Mouse (Mus musculus): ENCODE measurements around the gene Ripply3. TPM values are rescaled to one million over a fixed set of nuclear protein-coding genes. Genes with fewer than 3 reads are reported as not detected.

Gene Ripply3
- polyA plus RNA-seq, 1 experiment from 2014 or later = 5.7 TPM

GRCm38 (mm10) chr16:94311416-94311815 lies 16.8 kb upstream of the Ripply3 start:
- H3K4me3 ChIP-seq (ENCODE audit: low read depth, low read length) = no peak overlapping the region

GRCm38 (mm10) chr16:94311931-94312330 lies 16.3 kb upstream of the Ripply3 start:
- WGBS = 83% methylated on average over 4 of the region's 4 CpGs
- Histone ChIP-seq H3K4me2 (replicated peaks; ENCODE audit: low read depth, low read length) (no peak overlapping the region), H3K27me3 (ENCODE audit: control insufficient read depth, insufficient read depth, low read length) (no peaks in the 10 kb centered on the region), H3K9ac (ENCODE audit: low read depth, low read length) (no peak overlapping the region; the same call in 1 of the 2 replicates), H3K4me1 (replicated peaks; ENCODE audit: control insufficient read depth, insufficient read depth, low read length) (no peaks in the 10 kb centered on the region), H3K4me3 (ENCODE audit: low read depth, low read length) (no peak overlapping the region), H3K9me3 (ENCODE audit: control insufficient read depth, low read length) (no peaks in the 10 kb centered on the region), H3K27ac (ENCODE audit: low read depth, low read length) (no peak overlapping the region), H3K36me3 (ENCODE audit: control insufficient read depth, insufficient read depth, low read length) (no peaks in the 10 kb centered on the region)
- DNase-seq (ENCODE audit: low spot score) (no peak), ATAC-seq (ENCODE audit: low FRiP score) (no peak)

More at GRCm38 (mm10) chr16:94311416-94311815, 16.8 kb upstream of the Ripply3 start:
- H3K27me3 ChIP-seq (ENCODE audit: control insufficient read depth, insufficient read depth, low read length) = no peaks in the 10 kb centered on the region
- no peaks in the 10 kb centered on the region for H3K36me3 ChIP-seq (ENCODE audit: control insufficient read depth, insufficient read depth, low read length)
- ATAC-seq (ENCODE audit: low FRiP score) (no peak), DNase-seq (ENCODE audit: low spot score) (no peak)
- H3K9me3 ChIP-seq (ENCODE audit: control insufficient read depth, low read length) = no peaks in the 10 kb centered on the region
- 57% methylated on average over 1 of the region's 1 CpGs for WGBS
- H3K4me2 ChIP-seq (replicated peaks; ENCODE audit: low read depth, low read length) = no peak overlapping the region
- H3K4me1 ChIP-seq (replicated peaks; ENCODE audit: control insufficient read depth, insufficient read depth, low read length) = no peaks in the 10 kb centered on the region
- H3K27ac ChIP-seq (ENCODE audit: low read depth, low read length) = no peak overlapping the region
- H3K9ac ChIP-seq (ENCODE audit: low read depth, low read length) = no peak overlapping the region; the same call in 1 of the 2 replicates

- H3K4me3 ChIP-seq (ENCODE audit: low read depth, low read length) = peak overlapping the region; percentile 44
- H3K27me3 ChIP-seq (ENCODE audit: control insufficient read depth, insufficient read depth, low read length) = no peaks in the 10 kb centered on the region
- H3K27ac ChIP-seq (ENCODE audit: low read depth, low read length) = peak overlapping the region; percentile 91
- H3K4me2 ChIP-seq (replicated peaks; ENCODE audit: low read depth, low read length) = peak overlapping the region; percentile 46
- H3K9ac ChIP-seq (ENCODE audit: low read depth, low read length) = peak overlapping the region; percentile 49
- no peaks in the 10 kb centered on the region for H3K4me1 ChIP-seq (replicated peaks; ENCODE audit: control insufficient read depth, insufficient read depth, low read length)
- no peaks in the 10 kb centered on the region for H3K36me3 ChIP-seq (ENCODE audit: control insufficient read depth, insufficient read depth, low read length)
- DNase-seq (ENCODE audit: low spot score) (peak; percentile 87), ATAC-seq (ENCODE audit: low FRiP score) (peak; percentile 88)
- no peaks in the 10 kb centered on the region for H3K9me3 ChIP-seq (ENCODE audit: control insufficient read depth, low read length)
- WGBS = under 1% methylated on average over 20 of the region's 20 CpGs
Measured at GRCm38 (mm10) chr16:94312663-94313228, 15.5 kb upstream of the Ripply3 start.

- Histone ChIP-seq H3K4me3 (ENCODE audit: low read depth, low read length) (peak within 1 kb of the TSS; percentile 44), H3K27me3 (ENCODE audit: control insufficient read depth, insufficient read depth, low read length) (no peaks in the 10 kb centered on the region), H3K27ac (ENCODE audit: low read depth, low read length) (peak within 1 kb of the TSS; percentile 91), H3K36me3 (ENCODE audit: control insufficient read depth, insufficient read depth, low read length) (no peaks in the 10 kb centered on the region), H3K9me3 (ENCODE audit: control insufficient read depth, low read length) (no peaks in the 10 kb centered on the region), H3K4me2 (replicated peaks; ENCODE audit: low read depth, low read length) (peak within 1 kb of the TSS; percentile 46), H3K4me1 (replicated peaks; ENCODE audit: control insufficient read depth, insufficient read depth, low read length) (no peaks in the 10 kb centered on the region), H3K9ac (ENCODE audit: low read depth, low read length) (peak within 1 kb of the TSS; percentile 66)
- under 1% methylated on average over 60 of the region's 64 CpGs for WGBS
- DNase-seq (ENCODE audit: low spot score) = peak; percentile 98
- peak; percentile 90 for ATAC-seq (ENCODE audit: low FRiP score)
Measured at GRCm38 (mm10) chr16:94313229-94314030, 14.8 kb upstream of the Ripply3 start, which contains the start of gene Hlcs. Hlcs (minus strand) TSS chr16:94313571.

- no peaks in the 10 kb centered on the region for H3K36me3 ChIP-seq (ENCODE audit: control insufficient read depth, insufficient read depth, low read length)
- H3K9ac ChIP-seq (ENCODE audit: low read depth, low read length) = no peak overlapping the region
- ATAC-seq (ENCODE audit: low FRiP score) (no peak), DNase-seq (ENCODE audit: low spot score) (no peak)
- H3K4me1 ChIP-seq (replicated peaks; ENCODE audit: control insufficient read depth, insufficient read depth, low read length) = no peaks in the 10 kb centered on the region
- no peak overlapping the region for H3K4me2 ChIP-seq (replicated peaks; ENCODE audit: low read depth, low read length)
- no peak overlapping the region for H3K27ac ChIP-seq (ENCODE audit: low read depth, low read length)
- no peaks in the 10 kb centered on the region for H3K27me3 ChIP-seq (ENCODE audit: control insufficient read depth, insufficient read depth, low read length)
- WGBS = 90% methylated on average over 5 of the region's 5 CpGs
- no peaks in the 10 kb centered on the region for H3K9me3 ChIP-seq (ENCODE audit: control insufficient read depth, low read length)
- no peak overlapping the region for H3K4me3 ChIP-seq (ENCODE audit: low read depth, low read length)
Measured at GRCm38 (mm10) chr16:94314626-94315025, 13.6 kb upstream of the Ripply3 start.

- Histone ChIP-seq H3K4me3 (ENCODE audit: low read depth, low read length) (no peak overlapping the region), H3K27me3 (ENCODE audit: control insufficient read depth, insufficient read depth, low read length) (no peaks in the 10 kb centered on the region), H3K9me3 (ENCODE audit: control insufficient read depth, low read length) (no peaks in the 10 kb centered on the region), H3K4me1 (replicated peaks; ENCODE audit: control insufficient read depth, insufficient read depth, low read length) (no peaks in the 10 kb centered on the region), H3K27ac (ENCODE audit: low read depth, low read length) (no peak overlapping the region), H3K9ac (ENCODE audit: low read depth, low read length) (no peak overlapping the region), H3K36me3 (ENCODE audit: control insufficient read depth, insufficient read depth, low read length) (no peaks in the 10 kb centered on the region), H3K4me2 (replicated peaks; ENCODE audit: low read depth, low read length) (no peak overlapping the region)
- DNase-seq (ENCODE audit: low spot score) (no peak), ATAC-seq (ENCODE audit: low FRiP score) (no peak)
- WGBS = 63% methylated on average over 1 of the region's 1 CpGs
Measured at GRCm38 (mm10) chr16:94315215-94315614, 13.0 kb upstream of the Ripply3 start.

- H3K4me1 ChIP-seq (replicated peaks; ENCODE audit: control insufficient read depth, insufficient read depth, low read length) = no peaks in the 10 kb centered on the region
- no peaks in the 10 kb centered on the region for H3K27me3 ChIP-seq (ENCODE audit: control insufficient read depth, insufficient read depth, low read length)
- H3K36me3 ChIP-seq (ENCODE audit: control insufficient read depth, insufficient read depth, low read length) = no peaks in the 10 kb centered on the region
- H3K9me3 ChIP-seq (ENCODE audit: control insufficient read depth, low read length) = no peaks in the 10 kb centered on the region
- no peak overlapping the region for H3K9ac ChIP-seq (ENCODE audit: low read depth, low read length)
- DNase-seq (ENCODE audit: low spot score) = no peak
- no peak for ATAC-seq (ENCODE audit: low FRiP score)
- H3K4me2 ChIP-seq (replicated peaks; ENCODE audit: low read depth, low read length) = no peak overlapping the region
- no peak overlapping the region for H3K27ac ChIP-seq (ENCODE audit: low read depth, low read length)
- WGBS = 80% methylated on average over 5 of the region's 5 CpGs
- H3K4me3 ChIP-seq (ENCODE audit: low read depth, low read length) = no peak overlapping the region
Measured at GRCm38 (mm10) chr16:94317752-94318151, 10.5 kb upstream of the Ripply3 start.

GRCm38 (mm10) chr16:94320223-94320622 lies 8.0 kb upstream of the Ripply3 start:
- Histone ChIP-seq H3K9me3 (ENCODE audit: control insufficient read depth, low read length) (no peaks in the 10 kb centered on the region), H3K27me3 (ENCODE audit: control insufficient read depth, insufficient read depth, low read length) (no peaks in the 10 kb centered on the region), H3K4me1 (replicated peaks; ENCODE audit: control insufficient read depth, insufficient read depth, low read length) (no peaks in the 10 kb centered on the region), H3K9ac (ENCODE audit: low read depth, low read length) (no peak overlapping the region), H3K4me3 (ENCODE audit: low read depth, low read length) (no peak overlapping the region), H3K4me2 (replicated peaks; ENCODE audit: low read depth, low read length) (no peak overlapping the region), H3K27ac (ENCODE audit: low read depth, low read length) (no peak overlapping the region), H3K36me3 (ENCODE audit: control insufficient read depth, insufficient read depth, low read length) (no peaks in the 10 kb centered on the region)
- 89% methylated on average over 5 of the region's 5 CpGs for WGBS
- DNase-seq (ENCODE audit: low spot score) (no peak), ATAC-seq (ENCODE audit: low FRiP score) (no peak)

- no peaks in the 10 kb centered on the region; the same call in 1 of the 2 replicates for H3K4me1 ChIP-seq (replicated peaks; ENCODE audit: control insufficient read depth, insufficient read depth, low read length)
- H3K27ac ChIP-seq (ENCODE audit: low read depth, low read length) = no peak overlapping the region
- ATAC-seq (ENCODE audit: low FRiP score) (no peak), DNase-seq (ENCODE audit: low spot score) (no peak)
- no peak overlapping the region for H3K4me3 ChIP-seq (ENCODE audit: low read depth, low read length)
- peaks cover 15% of the 10 kb centered on the region for H3K27me3 ChIP-seq (ENCODE audit: control insufficient read depth, insufficient read depth, low read length)
- WGBS = 70% methylated on average over 5 of the region's 5 CpGs
- H3K4me2 ChIP-seq (replicated peaks; ENCODE audit: low read depth, low read length) = no peak overlapping the region
- no peaks in the 10 kb centered on the region for H3K36me3 ChIP-seq (ENCODE audit: control insufficient read depth, insufficient read depth, low read length)
- no peaks in the 10 kb centered on the region for H3K9me3 ChIP-seq (ENCODE audit: control insufficient read depth, low read length)
- no peak overlapping the region for H3K9ac ChIP-seq (ENCODE audit: low read depth, low read length)
Measured at GRCm38 (mm10) chr16:94323681-94324080, 4.5 kb upstream of the Ripply3 start.
